Mouse (Mus musculus): ENCODE measurements around the gene Hspa2. TPM values are rescaled to one million over a fixed set of nuclear protein-coding genes. Genes with fewer than 3 reads are reported as not detected.

Gene Hspa2
- polyA plus RNA-seq, 1 experiment from 2014 or later: 7.6 TPM

DNA sequence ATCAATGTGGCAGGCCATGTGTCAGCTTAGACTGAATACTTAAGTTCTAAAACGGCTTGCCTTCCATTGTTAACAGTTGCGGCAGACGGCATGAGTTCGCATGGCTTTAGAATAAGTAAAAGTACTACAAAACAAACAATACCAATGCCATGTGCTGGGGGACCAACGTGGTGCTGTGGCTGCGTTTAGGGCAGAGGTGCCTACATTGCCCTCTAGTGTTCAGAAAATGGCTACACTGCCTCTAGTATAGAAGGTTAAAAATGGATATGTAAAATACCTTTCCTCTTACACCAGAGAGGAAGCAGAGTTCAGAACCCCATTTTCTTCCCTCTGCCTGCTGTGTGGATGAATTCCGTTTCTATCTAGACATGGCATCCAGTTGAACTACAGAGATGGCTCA is 27.3 kb upstream of the Hspa2 start:
- no peaks in the 10 kb centered on the region for H3K27me3 ChIP-seq (ENCODE audit: control insufficient read depth, insufficient read depth, low read depth, low read length)
- H3K36me3 ChIP-seq (ENCODE audit: control insufficient read depth, insufficient read depth, low read length): no peaks in the 10 kb centered on the region
- no peak overlapping the region for H3K4me2 ChIP-seq (ENCODE audit: low read length)
- 23% methylated on average over 7 of the region's 7 CpGs for WGBS
- no peak overlapping the region for H3K27ac ChIP-seq (ENCODE audit: low read length)
- H3K9ac ChIP-seq (ENCODE audit: low read depth, low read length): no peak overlapping the region
- no peak overlapping the region for H3K4me3 ChIP-seq (ENCODE audit: low read depth, low read length)
- peaks cover 9% of the 10 kb centered on the region for H3K4me1 ChIP-seq (ENCODE audit: control insufficient read depth, insufficient read depth, low read length)
- no peak for ATAC-seq
- H3K9me3 ChIP-seq (replicated peaks; ENCODE audit: control insufficient read depth, low read length, poor library complexity, severe bottlenecking): no peaks in the 10 kb centered on the region

DNA sequence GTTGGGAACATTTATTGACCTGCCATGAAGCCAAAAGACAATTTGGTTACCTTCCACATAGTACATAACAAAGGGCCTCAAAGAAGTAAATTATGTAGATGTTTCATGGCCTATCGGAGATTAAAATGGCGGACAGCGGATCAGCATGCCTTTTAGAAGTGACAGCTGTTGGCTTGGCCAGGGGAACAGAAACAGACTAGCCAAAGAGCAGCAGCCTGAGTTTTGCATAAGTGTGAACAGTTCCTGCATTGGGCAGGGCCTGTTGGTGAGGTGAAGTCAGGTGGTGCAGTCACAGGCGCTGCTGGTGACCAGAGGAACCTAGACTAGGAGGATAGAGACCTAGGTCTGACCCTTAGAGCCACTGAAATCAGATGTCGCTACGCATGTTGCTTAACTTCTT is 26.9 kb upstream of the Hspa2 start:
- Histone ChIP-seq H3K36me3 (ENCODE audit: control insufficient read depth, insufficient read depth, low read length) (no peaks in the 10 kb centered on the region), H3K9ac (ENCODE audit: low read depth, low read length) (no peak overlapping the region), H3K4me3 (ENCODE audit: low read depth, low read length) (no peak overlapping the region), H3K4me1 (ENCODE audit: control insufficient read depth, insufficient read depth, low read length) (peaks cover 4% of the 10 kb centered on the region), H3K9me3 (replicated peaks; ENCODE audit: control insufficient read depth, low read length, poor library complexity, severe bottlenecking) (no peaks in the 10 kb centered on the region), H3K27me3 (ENCODE audit: control insufficient read depth, insufficient read depth, low read depth, low read length) (no peaks in the 10 kb centered on the region), H3K27ac (ENCODE audit: low read length) (no peak overlapping the region), H3K4me2 (ENCODE audit: low read length) (no peak overlapping the region)
- ATAC-seq: no peak
- 88% methylated on average over 6 of the region's 6 CpGs for WGBS

- H3K27ac ChIP-seq (ENCODE audit: low read length): no peak overlapping the region
- no peaks in the 10 kb centered on the region for H3K27me3 ChIP-seq (ENCODE audit: control insufficient read depth, insufficient read depth, low read depth, low read length)
- H3K4me2 ChIP-seq (ENCODE audit: low read length): no peak overlapping the region
- no peak overlapping the region for H3K9ac ChIP-seq (ENCODE audit: low read depth, low read length)
- no peak overlapping the region for H3K4me3 ChIP-seq (ENCODE audit: low read depth, low read length)
- no peaks in the 10 kb centered on the region for H3K9me3 ChIP-seq (replicated peaks; ENCODE audit: control insufficient read depth, low read length, poor library complexity, severe bottlenecking)
- H3K36me3 ChIP-seq (ENCODE audit: control insufficient read depth, insufficient read depth, low read length): no peaks in the 10 kb centered on the region
- 96% methylated on average over 3 of the region's 3 CpGs for WGBS
- no peak for ATAC-seq
- H3K4me1 ChIP-seq (ENCODE audit: control insufficient read depth, insufficient read depth, low read length): peaks cover 3% of the 10 kb centered on the region; the same call in 1 of the 2 replicates
Observed at GRCm38 (mm10) chr12:76377726-76378125, 26.2 kb upstream of the Hspa2 start.

- Histone ChIP-seq H3K4me2 (ENCODE audit: low read length) (no peak overlapping the region), H3K27ac (ENCODE audit: low read length) (no peak overlapping the region), H3K27me3 (ENCODE audit: control insufficient read depth, insufficient read depth, low read depth, low read length) (no peaks in the 10 kb centered on the region), H3K9ac (ENCODE audit: low read depth, low read length) (no peak overlapping the region), H3K4me1 (ENCODE audit: control insufficient read depth, insufficient read depth, low read length) (no peaks in the 10 kb centered on the region), H3K36me3 (ENCODE audit: control insufficient read depth, insufficient read depth, low read length) (no peaks in the 10 kb centered on the region), H3K4me3 (ENCODE audit: low read depth, low read length) (no peak overlapping the region), H3K9me3 (replicated peaks; ENCODE audit: control insufficient read depth, low read length, poor library complexity, severe bottlenecking) (no peaks in the 10 kb centered on the region)
- ATAC-seq: no peak
- 92% methylated on average over 5 of the region's 5 CpGs for WGBS
Observed at GRCm38 (mm10) chr12:76378556-76378955, 25.4 kb upstream of the Hspa2 start.

DNA sequence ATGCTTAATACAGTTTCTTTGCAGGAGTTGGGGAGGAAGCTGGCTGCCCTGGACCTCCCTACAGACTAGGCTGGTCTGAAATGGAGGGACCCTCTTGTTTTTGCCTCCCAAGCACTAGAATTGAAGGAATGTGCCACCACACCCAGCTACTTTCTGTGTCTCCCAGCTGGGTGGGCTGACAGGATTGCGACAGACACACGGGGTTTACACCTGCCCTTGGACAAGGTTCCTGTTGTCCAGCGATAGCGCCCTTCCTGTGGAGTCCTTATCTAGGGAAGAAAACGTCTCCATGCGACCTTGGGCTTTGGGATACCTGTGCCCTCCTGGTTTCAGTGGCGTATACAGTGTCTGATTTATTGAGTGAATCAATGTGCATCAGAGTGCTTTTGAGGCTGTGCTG is 23.8 kb upstream of the Hspa2 start:
- Histone ChIP-seq H3K9ac (ENCODE audit: low read depth, low read length) (no peak overlapping the region), H3K4me2 (ENCODE audit: low read length) (no peak overlapping the region), H3K4me3 (ENCODE audit: low read depth, low read length) (no peak overlapping the region), H3K27me3 (ENCODE audit: control insufficient read depth, insufficient read depth, low read depth, low read length) (no peaks in the 10 kb centered on the region), H3K4me1 (ENCODE audit: control insufficient read depth, insufficient read depth, low read length) (no peaks in the 10 kb centered on the region), H3K36me3 (ENCODE audit: control insufficient read depth, insufficient read depth, low read length) (no peaks in the 10 kb centered on the region), H3K27ac (ENCODE audit: low read length) (no peak overlapping the region), H3K9me3 (replicated peaks; ENCODE audit: control insufficient read depth, low read length, poor library complexity, severe bottlenecking) (no peaks in the 10 kb centered on the region)
- ATAC-seq: no peak
- WGBS: 89% methylated on average over 7 of the region's 7 CpGs

GRCm38 (mm10) chr12:76385342-76385741 is 18.6 kb upstream of the Hspa2 start:
- no peak overlapping the region for H3K4me3 ChIP-seq (ENCODE audit: low read depth, low read length)
- H3K27me3 ChIP-seq (ENCODE audit: control insufficient read depth, insufficient read depth, low read depth, low read length): no peaks in the 10 kb centered on the region
- no peak for ATAC-seq
- no peak overlapping the region for H3K4me2 ChIP-seq (ENCODE audit: low read length)
- no peaks in the 10 kb centered on the region for H3K9me3 ChIP-seq (replicated peaks; ENCODE audit: control insufficient read depth, low read length, poor library complexity, severe bottlenecking)
- H3K36me3 ChIP-seq (ENCODE audit: control insufficient read depth, insufficient read depth, low read length): peaks cover 6% of the 10 kb centered on the region; the same call in 1 of the 2 replicates
- no peak overlapping the region for H3K27ac ChIP-seq (ENCODE audit: low read length)
- H3K4me1 ChIP-seq (ENCODE audit: control insufficient read depth, insufficient read depth, low read length): no peaks in the 10 kb centered on the region
- WGBS: 94% methylated on average over 8 of the region's 8 CpGs
- no peak overlapping the region for H3K9ac ChIP-seq (ENCODE audit: low read depth, low read length)

GRCm38 (mm10) chr12:76388794-76389193 is 15.2 kb upstream of the Hspa2 start:
- no peaks in the 10 kb centered on the region for H3K27me3 ChIP-seq (ENCODE audit: control insufficient read depth, insufficient read depth, low read depth, low read length)
- no peak overlapping the region for H3K4me2 ChIP-seq (ENCODE audit: low read length)
- H3K4me3 ChIP-seq (ENCODE audit: low read depth, low read length): no peak overlapping the region
- 65% methylated on average over 11 of the region's 11 CpGs for WGBS
- no peaks in the 10 kb centered on the region for H3K9me3 ChIP-seq (replicated peaks; ENCODE audit: control insufficient read depth, low read length, poor library complexity, severe bottlenecking)
- ATAC-seq: no peak
- no peak overlapping the region for H3K9ac ChIP-seq (ENCODE audit: low read depth, low read length)
- no peaks in the 10 kb centered on the region for H3K4me1 ChIP-seq (ENCODE audit: control insufficient read depth, insufficient read depth, low read length)
- no peak overlapping the region for H3K27ac ChIP-seq (ENCODE audit: low read length)
- H3K36me3 ChIP-seq (ENCODE audit: control insufficient read depth, insufficient read depth, low read length): peaks cover 6% of the 10 kb centered on the region; the same call in 1 of the 2 replicates

GRCm38 (mm10) chr12:76391595-76392271 is 12.2 kb upstream of the Hspa2 start:
- no peak for ATAC-seq
- H3K9ac ChIP-seq (ENCODE audit: low read depth, low read length): no peak overlapping the region
- H3K4me3 ChIP-seq (ENCODE audit: low read depth, low read length): no peak overlapping the region
- no peaks in the 10 kb centered on the region for H3K27me3 ChIP-seq (ENCODE audit: control insufficient read depth, insufficient read depth, low read depth, low read length)
- no peaks in the 10 kb centered on the region for H3K9me3 ChIP-seq (replicated peaks; ENCODE audit: control insufficient read depth, low read length, poor library complexity, severe bottlenecking)
- no peaks in the 10 kb centered on the region for H3K4me1 ChIP-seq (ENCODE audit: control insufficient read depth, insufficient read depth, low read length)
- 81% methylated on average over 3 of the region's 3 CpGs for WGBS
- 0 out of 2 replicates have a peak, but pooled peaks cover under 1% of the 10 kb centered on the region for H3K36me3 ChIP-seq (ENCODE audit: control insufficient read depth, insufficient read depth, low read length)
- no peak overlapping the region for H3K4me2 ChIP-seq (ENCODE audit: low read length)
- no peak overlapping the region for H3K27ac ChIP-seq (ENCODE audit: low read length)

- WGBS: 82% methylated on average over 5 of the region's 5 CpGs
- H3K4me1 ChIP-seq (ENCODE audit: control insufficient read depth, insufficient read depth, low read length): no peaks in the 10 kb centered on the region
- H3K27me3 ChIP-seq (ENCODE audit: control insufficient read depth, insufficient read depth, low read depth, low read length): no peaks in the 10 kb centered on the region
Observed at GRCm38 (mm10) chr12:76392979-76393378, 11.0 kb upstream of the Hspa2 start.

More at GRCm38 (mm10) chr12:76392979-76393378, 11.0 kb upstream of the Hspa2 start:
- Histone ChIP-seq H3K4me2 (ENCODE audit: low read length) (no peak overlapping the region), H3K4me3 (ENCODE audit: low read depth, low read length) (no peak overlapping the region), H3K9me3 (replicated peaks; ENCODE audit: control insufficient read depth, low read length, poor library complexity, severe bottlenecking) (no peaks in the 10 kb centered on the region), H3K36me3 (ENCODE audit: control insufficient read depth, insufficient read depth, low read length) (no peaks in the 10 kb centered on the region), H3K9ac (ENCODE audit: low read depth, low read length) (no peak overlapping the region), H3K27ac (ENCODE audit: low read length) (no peak overlapping the region)
- no peak for ATAC-seq

Measured in midbrain, embryonic 16.5 days (tissue).